Mouse (Mus musculus): Measurements from ENCODE around the gene Hba-a1. TPM values are rescaled to one million over a fixed set of nuclear protein-coding genes. Genes with fewer than 3 reads are reported as not detected.

Gene Hba-a1
- total RNA-seq, 2 experiments from 2014 or later = 316 to 399 TPM

Other genes starting within 250 kb of the Hba-a1 start
- not detected for gene Il9r, start 83.2 kb upstream of the Hba-a1 start, total RNA-seq (2021)
- gene Snrnp25, start 78.1 kb upstream of the Hba-a1 start, total RNA-seq (2021) = 10 to 100 TPM in 1 of 2 experiments, 1 to 10 TPM in 1; 9.3 to 12.1 TPM
- gene Rhbdf1, start 61.2 kb upstream of the Hba-a1 start, total RNA-seq (2021) = 10 to 100 TPM; 17.8 to 17.9 TPM
- gene Mpg, start 57.0 kb upstream of the Hba-a1 start, total RNA-seq (2021) = 1 to 10 TPM; 4.1 to 4.4 TPM
- 10 to 100 TPM; 20.1 to 27.4 TPM for gene Nprl3, start 15.8 kb upstream of the Hba-a1 start, total RNA-seq (2021)
- gene Hba-x, start 7.1 kb upstream of the Hba-a1 start, total RNA-seq (2021) = not detected
- not detected for gene Hbq1b, start 3.5 kb downstream of the Hba-a1 start, total RNA-seq (2021)
- 100 to 1,000 TPM; 266 to 304 TPM for gene Hba-a2, start 13.0 kb downstream of the Hba-a1 start, total RNA-seq (2021)
- gene Hbq1a, start 16.6 kb downstream of the Hba-a1 start, total RNA-seq (2021) = not detected
- 1 to 10 TPM; 4.2 to 4.6 TPM for gene Sh3pxd2b, start 64.3 kb downstream of the Hba-a1 start, total RNA-seq (2021)
- gene Ubtd2, start 171.9 kb downstream of the Hba-a1 start, total RNA-seq (2021) = 1 to 10 TPM; 7.2 to 7.7 TPM
- 1 to 10 TPM; 1.8 to 2.6 TPM for gene Efcab9, start 248.6 kb downstream of the Hba-a1 start, total RNA-seq (2021)
- gene Stk10, start 249.8 kb downstream of the Hba-a1 start, total RNA-seq (2021) = 1 to 10 TPM; 2.2 to 4.4 TPM

All from gastrocnemius, adult 18-20 months (tissue).